Mouse (Mus musculus) 3134 (cell line): ENCODE measurements around the gene Sds.
A peak's percentile ranks its signal among the peaks of the same experiment; 100 is the strongest.
"Not testable (repeated sequence)": the region's sequence is repeated elsewhere in the genome, so short reads cannot be mapped to it uniquely, and the experiment has no call there.

Source experiments
- DNase-seq: peaks from one replicate; pipeline ENCODE4 v3.0.0-alpha.2; 2011; ENCODE audit warnings: low spot score; ENCODE audit not compliant: insufficient read length; ENCODE audit errors: extremely low read depth

Gene Sds

GRCm38 (mm10) chr5:120483399-120483798, 7.1 kb downstream of the Sds start:
- no peak for DNase-seq

- no peak for DNase-seq
Measured at GRCm38 (mm10) chr5:120487844-120488243, 11.5 kb downstream of the Sds start.

GRCm38 (mm10) chr5:120490679-120491192, 14.4 kb downstream of the Sds start:
- DNase-seq = peak; percentile 77

GRCm38 (mm10) chr5:120492437-120492836, 16.1 kb downstream of the Sds start:
- DNase-seq = no peak

GRCm38 (mm10) chr5:120493440-120493839, 17.1 kb downstream of the Sds start:
- no peak for DNase-seq

- DNase-seq = no peak
Measured at GRCm38 (mm10) chr5:120493873-120494395, 17.6 kb downstream of the Sds start.

GRCm38 (mm10) chr5:120495064-120495702, 18.9 kb downstream of the Sds start:
- peak; percentile 81 for DNase-seq

- peak; percentile 52 for DNase-seq
Measured at GRCm38 (mm10) chr5:120495703-120496226, 19.4 kb downstream of the Sds start.

- no peak for DNase-seq
Measured at GRCm38 (mm10) chr5:120497071-120497470, 20.7 kb downstream of the Sds start.

GRCm38 (mm10) chr5:120499202-120499601, 22.9 kb downstream of the Sds start:
- DNase-seq = no peak

GRCm38 (mm10) chr5:120500609-120501008, 24.3 kb downstream of the Sds start:
- not testable (repeated sequence) for DNase-seq

- DNase-seq = peak; percentile 62
Measured at GRCm38 (mm10) chr5:120502147-120502621, 25.9 kb downstream of the Sds start.

- DNase-seq = no peak
Measured at GRCm38 (mm10) chr5:120502675-120503143, 26.4 kb downstream of the Sds start.

GRCm38 (mm10) chr5:120503144-120503795, 26.9 kb downstream of the Sds start, which contains the start of gene Plbd2:
Plbd2 (minus strand) TSS chr5:120503625.
- peak; percentile 84 for DNase-seq

- DNase-seq = peak; percentile 71
Measured at GRCm38 (mm10) chr5:120505368-120505767, 29.0 kb downstream of the Sds start.

- no peak for DNase-seq
Measured at GRCm38 (mm10) chr5:120505781-120506180, 29.5 kb downstream of the Sds start.

GRCm38 (mm10) chr5:120506490-120506889, 30.2 kb downstream of the Sds start:
- no peak for DNase-seq

GRCm38 (mm10) chr5:120507311-120507710, 31.0 kb downstream of the Sds start:
- DNase-seq = no peak

GRCm38 (mm10) chr5:120510982-120511642, 34.8 kb downstream of the Sds start, which contains the start of gene Slc8b1:
Slc8b1 (plus strand) TSS chr5:120511168.
- DNase-seq = peak; percentile 93

- DNase-seq = no peak
Measured at GRCm38 (mm10) chr5:120511643-120512220, 35.4 kb downstream of the Sds start.
